Mouse (Mus musculus) urinary bladder, postnatal 10 days (tissue): ENCODE data around the gene Atp10a.
"Not testable (repeated sequence)": the region's sequence is repeated elsewhere in the genome, so short reads cannot be mapped to it uniquely, and the experiment has no call there.

Experiments used
- DNase-seq: peaks from one replicate; pipeline ENCODE4 v3.0.0; 2022; ENCODE audit warnings: low spot score

The Atp10a gene

GRCm38 (mm10) chr7:58788424-58789261, 132.7 kb downstream of the Atp10a start:
- DNase-seq: no peak

- no peak for DNase-seq
Measured at GRCm38 (mm10) chr7:58797281-58797680, 141.3 kb downstream of the Atp10a start.

- no peak for DNase-seq
Measured at GRCm38 (mm10) chr7:58800916-58801315, 144.9 kb downstream of the Atp10a start.

DNA sequence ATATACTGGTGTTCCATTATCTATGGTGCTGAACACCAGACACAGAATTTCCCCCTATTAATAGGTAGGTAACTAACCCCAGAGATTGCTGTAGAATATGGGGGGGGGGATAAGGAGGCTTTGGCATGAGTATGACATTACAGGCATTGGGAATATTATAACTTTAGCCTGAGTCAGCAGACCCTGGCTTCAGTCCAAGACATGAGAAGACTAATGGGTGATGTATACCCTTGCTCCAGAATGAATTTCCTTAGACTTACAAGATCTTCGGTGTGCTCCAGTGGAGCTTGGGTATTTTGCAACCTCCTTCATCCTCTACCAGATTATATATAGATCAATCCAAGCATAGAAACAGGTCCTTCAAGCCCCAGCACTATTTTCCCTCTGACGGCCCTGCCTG, 145.8 kb downstream of the Atp10a start:
- no peak for DNase-seq

- no peak for DNase-seq
Measured at GRCm38 (mm10) chr7:58822147-58822681, 166.2 kb downstream of the Atp10a start.

DNA sequence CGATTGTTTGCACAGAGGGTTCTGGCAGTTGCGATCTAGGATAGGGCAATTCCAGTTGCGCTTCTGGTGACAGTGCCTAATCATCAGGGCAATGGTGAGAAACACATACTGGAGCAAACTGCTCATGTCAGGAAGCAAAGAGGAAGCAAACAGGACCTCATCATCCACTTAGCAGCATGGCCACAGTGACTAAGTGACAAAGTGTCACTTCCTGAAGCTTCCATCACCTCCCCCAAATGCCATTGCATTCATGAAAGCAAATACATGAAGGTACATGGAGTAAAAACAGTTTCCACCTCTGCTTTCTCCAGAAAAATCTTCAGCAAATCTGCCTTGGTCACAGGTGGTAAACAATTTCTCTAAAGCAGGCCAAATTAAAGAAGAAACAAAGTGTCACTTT, 168.7 kb downstream of the Atp10a start:
- no peak for DNase-seq

GRCm38 (mm10) chr7:58829111-58829510, 173.1 kb downstream of the Atp10a start:
- DNase-seq: no peak

- DNase-seq: not testable (repeated sequence)
Measured at GRCm38 (mm10) chr7:58836855-58837606, 181.1 kb downstream of the Atp10a start.

- no peak for DNase-seq
Measured at GRCm38 (mm10) chr7:58840367-58840766, 184.4 kb downstream of the Atp10a start.

GRCm38 (mm10) chr7:58841066-58841465, 185.1 kb downstream of the Atp10a start:
- no peak for DNase-seq

- DNase-seq: no peak
Measured at GRCm38 (mm10) chr7:58842818-58843217, 186.9 kb downstream of the Atp10a start.

- no peak for DNase-seq
Measured at GRCm38 (mm10) chr7:58843767-58844445, 187.9 kb downstream of the Atp10a start.

GRCm38 (mm10) chr7:58844449-58844848, 188.5 kb downstream of the Atp10a start:
- DNase-seq: no peak

- no peak for DNase-seq
Measured at GRCm38 (mm10) chr7:58858921-58859320, 203.0 kb downstream of the Atp10a start.

DNA sequence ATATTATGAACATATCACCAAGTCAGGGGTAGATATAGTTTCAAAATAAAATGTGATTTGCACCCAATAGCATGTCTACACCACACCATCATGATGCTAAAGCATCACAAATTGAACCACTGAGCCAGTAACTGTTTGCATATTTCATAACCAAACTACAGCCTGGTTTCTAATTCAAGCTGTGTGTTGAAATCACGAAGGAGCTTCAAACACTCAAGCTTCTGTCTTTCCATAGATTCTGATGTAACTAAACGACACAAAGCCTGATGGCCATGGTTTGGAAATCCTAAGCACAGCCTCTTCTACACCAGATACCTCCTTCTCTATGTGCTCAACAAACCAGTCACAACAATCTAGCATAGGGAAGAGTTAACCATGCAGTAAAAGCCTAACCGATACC, 207.2 kb downstream of the Atp10a start:
- DNase-seq: no peak

GRCm38 (mm10) chr7:58866865-58867614, 211.1 kb downstream of the Atp10a start:
- DNase-seq: no peak

- DNase-seq: no peak
Measured at GRCm38 (mm10) chr7:58870661-58871060, 214.7 kb downstream of the Atp10a start.

GRCm38 (mm10) chr7:58873676-58874075, 217.7 kb downstream of the Atp10a start:
- DNase-seq: no peak
